Mouse (Mus musculus) bone marrow macrophage, adult 2 months (primary cell): ENCODE measurements around the gene Asap3.

Experiments
- CTCF ChIP-seq: IDR thresholded peaks from 2 replicates; pipeline ENCODE4 v1.5.1; 2012; ENCODE audit warnings: low read depth, mild to moderate bottlenecking, low read length, moderate library complexity
- POLR2A ChIP-seq: IDR thresholded peaks from 2 replicates; pipeline ENCODE4 v1.6.1; 2012; ENCODE audit warnings: mild to moderate bottlenecking, low read depth, low read length, borderline replicate concordance

DNA sequence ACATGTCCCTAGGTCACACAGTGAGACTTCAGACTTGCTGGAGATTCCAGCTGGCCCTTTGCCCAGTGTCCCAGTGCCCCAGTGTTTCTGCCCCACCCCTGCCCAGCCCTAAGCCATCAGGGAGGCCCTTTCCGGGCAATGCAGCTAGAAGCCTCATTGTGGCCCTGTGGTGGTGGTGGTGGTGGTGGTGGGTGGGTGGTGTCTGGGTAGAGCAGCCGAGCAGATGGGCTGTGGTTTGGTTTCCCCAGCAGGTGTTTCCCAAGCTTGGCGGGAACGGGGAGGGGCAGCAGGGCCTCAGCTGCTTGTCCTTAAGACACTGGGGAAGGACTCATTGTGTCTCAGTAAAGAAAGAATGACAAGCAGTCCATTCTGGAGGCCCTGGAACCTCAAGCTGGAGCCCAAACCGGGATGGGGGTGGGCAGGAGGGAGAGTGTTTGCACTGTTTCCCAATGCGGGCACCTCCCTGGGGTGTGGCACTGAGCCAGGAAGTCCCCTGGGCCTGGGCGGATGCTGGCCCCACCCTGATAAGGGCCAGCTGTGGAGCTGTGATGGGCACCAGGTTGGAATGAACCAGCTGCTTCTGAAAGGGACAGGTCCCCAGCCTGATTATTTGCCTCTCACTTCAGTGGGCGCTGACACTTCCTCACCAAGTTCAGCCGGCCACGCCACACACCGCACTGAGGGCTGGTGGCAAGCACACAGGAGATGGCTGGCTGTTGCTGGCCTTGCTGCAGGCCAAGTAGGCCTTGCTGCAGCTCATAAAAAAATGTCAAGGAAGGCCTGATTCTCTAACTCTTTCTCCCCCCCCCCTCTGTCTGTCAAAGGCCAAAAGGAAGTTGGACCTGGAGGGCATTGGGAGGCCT is 28.3 kb upstream of the Asap3 start:
- no peak for TF ChIP-seq POLR2A
- TF ChIP-seq CTCF: no peak
